Mouse (Mus musculus) heart, postnatal 36 days (tissue): ENCODE data around the gene Cul7. TPM values are rescaled to one million over a fixed set of nuclear protein-coding genes. Genes with fewer than 3 reads are reported as not detected.

Source experiments
- DNase-seq, 2 experiments: peaks; one replicate each; pipeline ENCODE4 v3.0.0; 2021 to 2022
- intact Hi-C: fragments of 180-260 bp; cut with DNase I; formaldehyde crosslinking; loops from one replicate; pipeline ENCODE4 v1.15.1; 2025
- total RNA-seq, 2 experiments: library from RNA; stranded (reverse); gene quantifications; 2 replicates each; pipeline ENCODE4 v1.2.3; 2021

Gene Cul7
- total RNA-seq, 2 experiments from 2014 or later: 20.7 to 23.8 TPM

DNA sequence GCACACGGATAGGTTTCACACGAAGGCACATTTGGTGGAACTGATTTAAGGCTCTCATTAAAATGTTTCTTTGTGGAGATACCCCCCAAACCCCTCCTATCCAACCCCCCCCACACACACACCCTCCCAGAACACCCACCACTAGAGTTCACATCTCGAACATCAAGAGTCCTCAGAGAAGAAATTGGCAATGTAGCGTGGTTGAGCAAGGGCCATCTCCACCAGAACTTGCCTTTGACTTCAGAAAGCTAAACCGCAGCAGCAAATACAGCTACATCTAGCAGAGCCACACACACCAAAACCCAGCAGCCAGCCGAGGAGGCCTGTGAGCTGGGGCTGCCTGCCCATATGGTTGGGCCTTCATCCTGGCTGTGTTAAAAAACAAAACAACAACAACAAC, 22.7 kb upstream of the Cul7 start:
- intact Hi-C loops: no loop called here
- no peak for DNase-seq

DNA sequence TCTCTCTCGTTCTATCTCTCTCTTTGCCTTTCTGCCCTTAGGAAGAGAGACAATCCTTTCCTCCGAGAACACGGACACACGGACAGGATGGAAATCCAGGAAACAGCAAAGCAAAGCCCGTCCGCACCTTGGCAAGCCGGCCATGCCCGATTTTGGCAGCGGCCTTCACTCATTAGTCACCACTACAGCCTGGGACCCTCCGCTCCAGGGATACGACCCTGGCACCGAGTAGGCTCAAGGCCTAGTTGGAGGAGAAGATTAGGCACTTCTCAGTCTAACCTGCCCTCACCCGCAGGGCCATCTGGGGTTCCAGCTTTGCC, 21.7 kb upstream of the Cul7 start:
- DNase-seq: no peak
- intact Hi-C loops: no loop called here

DNA sequence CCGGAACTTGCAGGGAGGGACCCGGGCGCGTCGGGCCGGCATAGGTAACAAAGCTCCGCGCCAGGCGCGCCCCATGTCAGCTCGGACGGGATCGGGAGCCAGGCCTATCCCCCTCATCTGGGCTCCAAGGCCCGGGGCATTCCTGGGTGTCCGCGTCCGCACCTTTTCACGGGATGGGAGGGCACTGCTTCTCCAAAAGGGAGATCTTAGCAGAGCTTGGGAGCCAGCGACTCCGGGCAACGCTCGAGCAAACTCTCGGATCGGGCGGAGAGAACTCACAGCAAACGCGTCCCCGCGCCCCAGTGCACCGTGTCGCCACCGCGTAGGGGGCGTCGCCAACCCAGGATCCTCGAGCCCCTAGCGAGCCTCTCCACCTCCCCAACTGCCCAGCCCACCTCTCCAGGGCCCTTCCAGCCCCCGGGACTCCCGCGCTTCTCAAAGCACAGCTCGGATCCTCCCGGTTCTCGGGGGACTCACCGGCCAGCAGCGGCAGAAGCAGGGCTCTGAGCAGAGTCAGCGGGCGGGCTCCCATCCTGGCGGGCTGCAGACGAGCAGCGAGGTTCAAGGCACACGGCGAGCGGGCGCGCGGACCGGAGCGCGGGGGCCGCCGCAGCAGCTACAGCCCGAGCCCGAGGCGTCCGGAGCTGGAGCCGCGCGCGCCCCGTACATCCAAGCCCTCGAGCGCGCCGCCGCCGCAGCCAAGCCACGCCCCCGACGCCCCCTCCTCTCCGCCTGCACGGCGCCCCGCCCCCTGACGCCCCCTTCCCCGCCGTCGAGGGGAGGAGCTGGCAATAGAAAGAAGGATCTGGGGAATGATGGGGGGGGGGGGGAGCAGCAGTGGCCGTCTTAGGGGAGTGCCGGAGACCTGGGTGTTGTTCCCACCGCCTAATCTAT, 21.1 kb upstream of the Cul7 start, which contains the start of gene Ptk7:
Ptk7 (minus strand) TSS at position 714 of the 894 bp plus-strand sequence.
- intact Hi-C loops: no loop called here
- DNase-seq: peak; percentile 55 to 57

DNA sequence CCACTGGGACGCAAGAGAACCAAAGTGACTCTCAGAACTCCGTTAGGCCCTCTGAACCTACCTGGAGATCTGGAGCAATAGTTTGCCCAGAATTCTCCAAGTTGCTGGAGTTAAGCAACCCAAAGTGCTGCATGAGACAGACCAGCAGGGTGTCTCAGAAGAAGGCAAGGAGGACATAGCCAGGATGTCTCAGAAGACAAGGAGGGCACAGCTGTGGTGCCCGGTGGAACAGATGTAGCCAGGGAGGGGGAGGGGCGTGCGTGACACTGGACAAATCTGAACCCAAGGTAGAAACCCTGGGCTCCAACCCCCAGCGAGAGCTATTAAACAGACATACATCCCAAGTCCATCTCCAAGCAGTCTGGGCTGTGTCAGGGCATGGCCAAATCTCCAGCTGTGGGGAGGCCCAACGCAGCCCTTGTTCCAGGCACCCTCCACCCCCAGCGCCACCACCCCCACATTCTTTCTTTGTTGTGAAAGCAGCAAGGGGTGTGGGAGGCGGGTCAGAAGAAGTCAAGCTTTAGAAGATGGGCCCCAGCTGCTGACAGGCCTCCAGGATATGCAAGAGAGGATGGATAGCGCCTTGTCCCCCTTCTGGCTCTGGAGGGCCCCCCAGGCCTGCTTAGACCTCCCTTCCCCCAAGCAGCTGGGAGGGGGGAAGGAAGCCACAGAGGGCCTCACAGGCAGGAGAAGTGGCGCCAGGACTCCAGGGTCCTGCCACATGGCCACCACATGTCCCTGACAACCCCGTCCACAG, 20.3 kb upstream of the Cul7 start:
- peak; percentile 36 to 48 for DNase-seq
- intact Hi-C loops: no loop called here

DNA sequence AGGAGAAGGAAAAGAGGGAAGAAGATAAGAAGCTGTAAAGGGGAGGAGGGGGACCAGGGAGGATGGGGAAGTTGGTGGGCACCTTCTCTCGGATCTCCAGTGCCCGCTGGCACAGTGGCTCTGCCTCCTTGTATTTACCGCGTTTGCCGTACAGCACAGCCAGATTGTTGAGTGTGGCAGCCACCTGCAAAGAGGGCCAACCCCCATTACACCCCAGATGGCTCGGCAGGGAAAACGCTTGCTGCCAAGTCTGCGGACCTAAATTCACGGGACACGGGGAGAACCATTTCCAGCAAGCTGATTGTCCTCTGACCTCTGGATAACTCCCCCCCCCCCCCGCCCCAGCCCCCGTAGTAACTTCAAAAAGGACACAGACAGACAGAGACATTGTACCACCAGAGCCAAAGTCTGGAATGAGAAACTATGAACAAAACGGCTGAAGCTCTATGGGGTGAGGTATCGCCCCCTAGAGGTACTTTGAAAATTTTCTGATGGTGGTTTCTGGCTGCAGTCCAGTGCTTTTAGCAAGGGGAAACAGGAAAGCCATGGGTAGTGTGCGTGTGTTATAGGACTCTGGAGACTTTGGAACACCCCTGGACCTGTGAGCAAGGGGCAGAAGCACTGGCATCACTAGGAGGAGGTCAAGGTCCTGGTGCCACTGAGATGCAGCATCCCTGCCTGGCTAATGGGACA, 13.2 kb upstream of the Cul7 start:
- intact Hi-C loops: loop anchor here (1.0 to 5.0 kb wide), 2 partner anchors 35 to 112 kb away; no protein-coding TSS in a partner anchor

DNA sequence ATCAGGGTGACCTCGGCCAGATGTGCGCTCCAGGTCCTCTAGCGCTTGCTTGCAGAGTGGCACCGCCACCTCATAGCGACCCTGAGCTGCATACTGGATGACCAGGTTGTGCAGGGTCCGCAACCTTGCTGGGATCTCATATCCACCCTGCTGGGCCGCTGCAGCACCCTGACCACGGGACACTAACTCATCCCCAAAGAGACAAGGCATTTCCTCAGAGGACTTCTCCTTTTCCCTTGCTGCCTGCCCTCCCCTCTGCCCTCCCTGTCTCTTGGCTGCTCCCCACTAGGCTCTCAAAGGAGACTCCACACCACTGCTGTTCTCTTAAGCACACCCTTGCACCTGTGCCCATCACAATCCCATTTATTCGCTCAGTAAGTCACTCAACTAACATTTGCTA, 10.2 kb upstream of the Cul7 start:
- DNase-seq: no peak
- intact Hi-C loops: loop anchor here (5.0 to 10.0 kb wide), 2 partner anchors 38 to 215 kb away; partner anchors contain the start of gene Bicral

More for the DNA sequence above, 13.2 kb upstream of the Cul7 start:
- peak; percentile 69 to 73 for DNase-seq

DNA sequence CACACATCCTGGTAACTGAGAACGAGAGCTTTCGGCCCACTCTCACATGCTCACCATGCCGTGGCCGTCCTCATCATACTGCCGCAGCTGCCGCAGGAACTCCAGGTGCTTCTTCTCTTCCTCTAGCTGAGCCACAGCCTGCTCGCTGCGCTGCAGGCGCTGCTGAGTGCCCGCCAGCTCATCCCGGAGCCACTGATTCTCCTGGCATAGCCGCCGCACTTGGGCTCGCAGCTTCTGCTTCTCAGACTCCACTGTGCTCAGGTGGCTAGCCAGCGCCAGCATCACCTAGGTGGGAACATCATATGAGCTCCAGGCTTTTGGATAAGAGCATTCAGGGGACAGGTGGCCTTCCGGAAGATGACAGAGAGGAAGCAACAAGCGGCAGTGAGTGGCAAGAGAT, 8.1 kb upstream of the Cul7 start:
- intact Hi-C loops: loop anchor here (2.0 to 10.0 kb wide), 2 partner anchors 73 to 213 kb away; partner anchors contain the start of gene Bicral
- DNase-seq: no peak

DNA sequence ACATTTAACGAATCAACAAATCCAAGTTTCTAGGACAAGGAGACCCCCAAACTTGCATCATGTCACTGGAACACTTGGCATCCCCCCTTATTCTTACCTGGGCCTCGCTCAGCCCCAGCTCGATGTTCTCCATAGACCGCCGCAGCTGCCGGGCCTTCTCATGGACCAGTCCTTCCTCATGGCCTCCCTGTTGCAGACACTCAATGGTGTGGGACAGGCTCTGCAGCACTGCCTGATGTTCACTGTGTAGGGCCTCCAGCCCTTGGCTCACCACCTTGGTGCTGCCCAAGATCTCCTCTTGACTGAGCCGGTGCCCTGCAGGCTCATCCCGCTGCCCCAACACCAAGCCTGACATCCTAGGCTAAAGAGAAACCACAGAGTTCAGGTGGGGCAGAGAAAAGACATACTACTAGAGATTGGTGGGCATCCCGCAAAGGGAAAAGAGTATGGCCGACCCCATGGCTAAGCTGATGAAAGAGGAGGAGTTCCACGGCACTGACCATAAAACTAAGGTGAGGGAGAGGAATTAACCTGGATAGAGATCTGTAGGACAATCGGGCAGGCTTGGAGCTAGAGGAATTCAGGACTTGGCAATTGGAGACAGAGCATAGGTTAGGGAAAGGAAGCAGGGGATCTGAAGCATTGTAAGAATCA, 5.9 kb upstream of the Cul7 start:
- no peak for DNase-seq
- intact Hi-C loops: loop anchor here (10.0 kb wide), 1 partner anchor 211 kb away; the partner anchor contains the start of gene Bicral

DNA sequence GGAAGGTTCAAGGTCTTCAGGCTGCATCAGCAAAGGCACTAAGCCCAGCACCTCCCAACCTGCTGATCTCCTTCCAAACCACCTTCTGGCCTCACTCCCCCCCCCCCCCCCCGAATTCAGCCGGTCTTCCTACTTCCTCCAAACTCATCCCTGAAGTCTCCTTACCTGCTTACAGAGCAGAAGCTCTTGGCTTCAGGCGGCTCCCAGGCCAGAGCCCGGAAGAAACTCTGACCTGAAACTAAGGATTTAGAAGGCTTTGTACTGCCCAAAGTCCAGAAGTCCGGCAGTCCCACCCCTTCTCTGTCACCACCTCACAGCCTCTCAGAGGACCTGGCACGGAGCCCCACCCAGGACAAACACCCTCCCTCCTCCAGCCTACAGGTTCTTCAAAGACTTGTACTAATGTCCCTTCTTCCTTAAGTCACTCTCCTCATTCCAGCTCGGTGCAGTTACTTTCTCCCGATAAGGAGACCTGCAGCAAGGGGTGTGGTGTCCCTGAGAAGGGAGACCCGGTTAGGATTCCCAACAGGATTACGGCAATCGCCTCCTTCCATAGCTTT, 5.1 kb upstream of the Cul7 start:
- peak; percentile 61 to 62 for DNase-seq
- intact Hi-C loops: loop anchor here (5.0 to 10.0 kb wide), 2 partner anchors 93 to 210 kb away; partner anchors contain the start of gene Bicral

DNA sequence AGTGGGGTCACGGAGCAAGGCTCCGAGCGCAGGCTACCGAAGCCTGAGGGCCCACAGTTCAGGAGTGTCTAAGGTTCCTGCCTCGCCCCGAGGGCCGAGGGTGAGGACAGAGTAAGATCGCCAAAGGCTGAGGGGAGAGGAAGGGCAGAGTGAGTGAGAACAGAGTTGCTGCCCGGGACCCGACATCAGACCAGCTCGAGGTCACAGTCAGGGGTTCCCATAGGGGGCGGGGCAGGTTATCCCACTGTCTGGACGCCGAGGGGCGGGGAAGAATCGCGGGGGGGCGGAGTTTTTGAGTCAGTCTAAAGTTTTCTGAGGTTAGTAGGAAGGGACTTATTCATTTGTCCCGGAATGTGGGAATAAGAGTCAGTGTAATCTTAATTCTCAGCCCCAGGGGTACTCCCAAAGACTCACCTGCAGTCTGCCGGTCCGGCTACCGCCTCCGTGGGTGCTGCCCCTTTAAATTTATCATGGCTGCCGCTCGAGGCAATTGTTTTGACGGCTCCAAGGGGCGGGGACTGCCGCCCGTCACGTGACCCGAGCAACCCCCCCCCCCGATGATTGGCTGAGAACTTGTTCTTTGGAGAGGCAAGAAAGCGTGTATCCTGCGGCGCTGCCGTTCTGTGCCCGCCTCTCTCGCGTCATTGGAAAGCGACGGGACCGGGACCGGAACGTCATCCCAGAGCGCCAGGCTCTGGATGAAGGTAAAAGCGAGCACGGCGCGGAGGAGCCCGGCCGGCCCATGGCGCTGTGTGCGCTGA, 4.4 kb upstream of the Cul7 start, which contains the start of the genes Klc4 and Mrpl2:
Klc4 (minus strand) TSS at position 462 of the 761 bp plus-strand sequence.
Mrpl2 (plus strand) TSS at position 669 of the 761 bp plus-strand sequence.
- intact Hi-C loops: loop anchor here (5.0 to 10.0 kb wide), 2 partner anchors 93 to 209 kb away; partner anchors contain the start of gene Bicral
- peak; percentile 98 to 99 for DNase-seq

DNA sequence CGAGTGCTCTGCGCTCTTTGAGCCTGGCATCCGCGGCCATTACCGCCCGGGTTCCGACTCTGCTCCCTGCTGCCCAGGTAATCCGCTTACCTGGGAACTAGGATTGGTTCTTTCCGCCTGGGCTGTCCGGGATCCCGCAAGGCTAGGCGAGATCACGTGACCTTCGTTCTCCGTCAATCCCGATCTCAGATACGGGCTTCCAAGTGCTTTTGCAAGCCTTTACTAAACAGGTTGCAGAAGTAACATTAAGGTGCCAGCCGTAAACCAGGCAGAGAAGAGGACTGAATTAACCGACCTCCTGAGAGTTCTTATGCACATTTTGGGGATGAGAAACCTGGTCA, 3.8 kb upstream of the Cul7 start:
- no peak for DNase-seq
- intact Hi-C loops: loop anchor here (5.0 to 10.0 kb wide), 2 partner anchors 94 to 209 kb away; partner anchors contain the start of gene Bicral

DNA sequence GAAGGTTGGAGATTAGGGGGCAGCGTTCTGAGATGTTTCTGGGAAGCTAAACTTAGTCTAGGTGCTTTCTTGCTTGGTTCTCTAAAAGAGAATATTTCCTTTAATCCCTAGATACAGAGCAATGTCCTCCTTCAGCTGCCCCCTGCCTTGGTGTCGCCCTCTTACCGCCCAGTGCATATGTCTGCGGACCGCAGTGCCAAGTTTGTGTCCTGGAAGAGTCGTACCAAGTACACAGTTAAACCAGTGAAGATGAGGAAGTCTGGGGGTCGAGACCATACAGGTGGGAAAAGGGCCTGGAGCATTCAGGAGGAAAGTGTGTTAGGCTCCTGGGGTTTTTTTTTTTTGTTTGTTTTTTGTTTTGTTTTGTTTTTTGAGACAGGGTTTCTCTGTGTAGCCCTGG, 2.9 kb upstream of the Cul7 start:
- no peak for DNase-seq
- intact Hi-C loops: loop anchor here (5.0 to 10.0 kb wide), 2 partner anchors 95 to 208 kb away; partner anchors contain the start of gene Bicral

DNA sequence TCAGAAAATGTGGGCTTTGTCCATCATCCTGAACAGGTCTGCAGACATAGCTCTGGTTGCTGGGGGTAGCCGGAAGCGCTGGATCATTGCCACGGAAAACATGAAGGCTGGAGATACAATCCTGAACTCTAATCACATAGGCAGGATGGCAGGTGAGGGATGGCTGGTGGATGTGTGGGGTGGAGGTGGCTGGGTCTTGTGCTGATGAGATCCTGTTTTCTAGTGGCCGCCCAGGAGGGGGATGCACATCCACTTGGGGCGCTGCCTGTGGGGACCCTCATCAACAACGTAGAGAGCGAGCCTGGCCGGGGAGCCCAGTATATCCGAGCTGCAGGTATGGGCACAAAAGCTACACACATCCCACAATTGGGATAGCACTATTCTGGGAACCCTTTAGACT, 1.7 kb upstream of the Cul7 start:
- no peak for DNase-seq
- intact Hi-C loops: loop anchor here (2.0 to 10.0 kb wide), 3 partner anchors 32 to 206 kb away; partner anchors contain the start of genes Bicral and Klhdc3

DNA sequence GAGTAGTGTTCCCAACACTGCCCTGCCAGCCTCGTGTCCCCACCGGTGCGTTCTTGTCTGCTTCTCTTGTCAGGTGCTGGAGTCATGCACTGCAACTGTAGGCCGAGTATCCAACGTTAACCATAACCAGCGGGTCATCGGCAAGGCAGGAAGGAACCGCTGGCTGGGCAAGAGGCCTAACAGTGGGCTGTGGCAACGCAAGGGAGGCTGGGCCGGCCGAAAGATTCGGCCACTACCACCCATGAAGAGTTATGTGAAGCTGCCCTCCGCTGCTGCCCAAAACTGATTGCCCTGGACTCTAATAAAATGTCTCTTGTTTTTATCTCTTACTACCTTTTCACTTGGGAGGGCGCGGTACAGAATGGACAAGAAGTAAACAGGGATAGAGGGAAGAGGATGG, 326 bp upstream of the Cul7 start:
- intact Hi-C loops: loop anchor here (2.0 to 10.0 kb wide), 5 partner anchors 25 to 205 kb away; partner anchors contain the start of genes Bicral, Klhdc3 and Rrp36
- DNase-seq: no peak

DNA sequence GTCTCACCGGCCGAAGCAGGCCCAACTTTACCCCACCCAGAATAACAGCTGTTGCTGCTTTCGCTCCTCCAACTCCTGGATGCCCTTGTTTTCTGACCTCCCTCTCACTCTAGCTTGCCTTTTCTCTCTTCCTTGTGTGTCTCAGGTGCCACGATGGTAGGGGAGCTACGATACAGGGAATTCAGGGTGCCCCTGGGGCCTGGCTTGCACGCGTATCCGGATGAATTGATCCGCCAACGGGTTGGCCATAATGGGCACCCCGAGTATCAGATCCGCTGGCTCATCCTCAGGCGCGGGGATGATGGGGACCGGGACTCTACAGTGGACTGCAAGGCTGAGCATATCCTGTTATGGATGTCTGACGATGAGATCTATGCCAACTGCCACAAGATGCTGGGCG, 1.2 kb downstream of the Cul7 start:
- intact Hi-C loops: loop anchor here (2.0 kb wide), 2 partner anchors 24 to 64 kb away; partner anchors contain the start of gene Rrp36
- DNase-seq: peak in 1 of 2 experiments; percentile 18

DNA sequence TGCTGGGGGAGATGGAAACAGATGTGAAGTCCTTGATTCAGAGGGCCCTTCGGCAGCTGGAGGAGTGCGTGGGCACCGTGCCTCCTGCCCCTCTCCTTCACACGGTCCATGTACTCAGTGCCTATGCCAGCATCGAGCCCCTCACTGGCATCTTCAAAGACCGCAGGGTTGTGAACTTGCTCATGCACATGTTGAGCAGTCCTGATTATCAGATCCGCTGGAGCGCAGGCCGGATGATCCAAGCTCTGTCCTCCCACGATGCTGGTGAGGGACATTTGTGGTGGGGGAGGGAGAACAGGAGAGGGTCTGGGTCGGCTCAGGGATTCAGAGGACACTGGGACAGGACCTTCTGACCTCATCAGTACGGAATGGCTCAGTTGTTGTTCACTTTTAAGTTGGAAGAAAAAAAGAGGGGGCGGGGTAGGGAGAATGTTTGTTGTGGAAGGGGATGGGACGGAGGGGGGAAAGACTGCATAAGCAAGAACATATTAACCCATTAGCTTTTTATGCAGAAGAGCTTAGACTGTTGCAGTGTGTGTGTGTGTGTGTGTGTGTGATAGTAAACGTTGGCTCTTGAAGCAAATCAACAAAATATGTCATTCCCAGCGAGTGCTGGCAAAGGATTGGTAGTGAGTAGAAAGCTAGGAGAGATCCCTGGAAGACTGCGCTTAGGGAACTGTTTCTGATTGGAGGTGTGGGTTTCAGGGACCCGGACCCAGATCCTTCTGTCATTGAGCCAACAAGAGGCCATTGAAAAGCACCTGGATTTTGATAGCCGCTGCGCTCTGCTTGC, 1.8 kb downstream of the Cul7 start:
- intact Hi-C loops: loop anchor here (2.0 kb wide), 2 partner anchors 23 to 63 kb away; partner anchors contain the start of gene Rrp36
- DNase-seq: no peak

DNA sequence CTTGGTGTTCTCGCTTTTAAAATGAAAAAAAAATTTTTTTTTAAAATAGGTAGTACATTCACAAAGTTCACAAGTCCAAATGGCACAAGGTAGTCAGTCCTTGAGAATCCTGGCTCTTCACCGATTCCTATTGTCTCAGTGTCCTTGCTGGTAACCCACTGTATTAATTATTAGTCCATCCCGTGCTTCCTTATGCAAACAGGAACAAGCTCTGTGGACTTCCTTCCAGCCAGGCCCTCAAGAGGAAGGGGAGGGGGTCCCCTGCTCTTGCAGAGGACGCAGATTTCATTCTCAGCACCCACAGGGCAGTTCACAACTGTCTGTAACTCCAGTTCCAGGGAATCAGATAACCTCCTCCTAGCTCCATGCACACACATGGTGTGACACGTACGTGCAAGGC, 5.9 kb downstream of the Cul7 start:
- DNase-seq: no peak
- intact Hi-C loops: no loop called here

DNA sequence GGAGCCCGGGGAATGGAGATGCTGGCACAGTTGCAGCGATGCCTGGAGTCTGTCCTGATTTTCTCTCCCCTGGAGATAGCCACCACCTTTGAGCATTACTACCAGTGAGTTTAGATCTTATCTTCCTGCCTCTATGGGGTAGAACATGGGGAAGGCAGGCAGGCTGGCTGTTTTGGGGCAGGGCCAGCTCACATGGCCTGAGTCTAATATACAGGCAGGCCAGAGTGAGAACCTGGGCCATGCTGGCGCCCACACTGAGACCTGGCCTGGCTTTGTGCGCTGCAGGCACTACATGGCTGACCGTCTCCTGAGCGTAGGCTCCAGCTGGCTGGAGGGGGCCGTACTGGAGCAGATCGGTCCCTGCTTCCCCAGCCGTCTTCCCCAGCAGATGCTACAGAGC, 11.2 kb downstream of the Cul7 start:
- no peak for DNase-seq
- intact Hi-C loops: no loop called here
